Mouse (Mus musculus) heart, embryonic 11.5 days (tissue): ENCODE measurements around the gene Zbtb20. TPM values are rescaled to one million over a fixed set of nuclear protein-coding genes. Genes with fewer than 3 reads are reported as not detected.
A peak's percentile ranks its signal among the peaks of the same experiment; 100 is the strongest.

Experiments
- ATAC-seq: fragments of 200-750 bp; cut with Nextera tagmentation; replicated peaks from 2 replicates; pipeline ENCODE4 v1.8.0; 2017; ENCODE audit warnings: moderate library complexity; ENCODE audit not compliant: insufficient number of reproducible peaks, low FRiP score, low TSS enrichment
- H3K27ac ChIP-seq: fragments of 300-500 bp; sonication (generic); 2 replicates; pipeline ENCODE4 v1.5.1; 2014; ENCODE audit warnings: mild to moderate bottlenecking, low read depth, low read length
- H3K27me3 ChIP-seq: fragments of 300-500 bp; sonication (generic); 2 replicates; pipeline ENCODE4 v1.6.1; 2014; ENCODE audit warnings: mild to moderate bottlenecking, low read length, mixed read lengths; ENCODE audit not compliant: control insufficient read depth, insufficient read depth
- H3K36me3 ChIP-seq: fragments of 300-500 bp; sonication (generic); 2 replicates; pipeline ENCODE4 v1.6.1; 2014; ENCODE audit warnings: mild to moderate bottlenecking, low read length, moderate library complexity, mixed read lengths; ENCODE audit not compliant: control insufficient read depth, insufficient read depth
- H3K4me1 ChIP-seq: fragments of 300-500 bp; sonication (generic); 2 replicates; pipeline ENCODE4 v1.6.1; 2014; ENCODE audit warnings: low read length; ENCODE audit not compliant: control insufficient read depth, insufficient read depth
- H3K4me2 ChIP-seq: fragments of 300-500 bp; sonication (generic); 2 replicates; pipeline ENCODE4 v1.6.1; 2014; ENCODE audit warnings: mild to moderate bottlenecking, moderate library complexity
- H3K4me3 ChIP-seq: fragments of 300-500 bp; sonication (generic); 2 replicates; pipeline ENCODE4 v1.5.1; 2014; ENCODE audit warnings: low read depth, low read length
- H3K9ac ChIP-seq: fragments of 300-500 bp; sonication (generic); 2 replicates; pipeline ENCODE4 v1.6.1; 2014; ENCODE audit warnings: mild to moderate bottlenecking, low read depth, low read length, moderate library complexity
- H3K9me3 ChIP-seq: fragments of 300-500 bp; sonication (generic); replicated peaks from 2 replicates; pipeline ENCODE4 v1.6.1; 2016; ENCODE audit warnings: low read length; ENCODE audit not compliant: control insufficient read depth
- WGBS: fragments of 180-500 bp; shearing (Covaris S2); extraction: QIAGEN DNeasy Blood & Tissue Kit; methylation state at CpG from one replicate; pipeline ENCODE4 v1.1.7; 2014; ENCODE audit not compliant: insufficient replicate concordance; 5-methylcytosine and 5-hydroxymethylcytosine counted together
- polyA plus RNA-seq: library from polyadenylated mRNA; unstranded; fragments of >200 nt; fragmentation: Nextera tagmentation; extraction: Ambion mirVana; gene quantifications from 2 replicates; pipeline ENCODE4 v1.2.1, GENCODE M21; 2014

Gene Zbtb20
- polyA plus RNA-seq, 1 experiment from 2014 or later: 39.0 TPM

GRCm38 (mm10) chr16:43506189-43506751 is 630.6 kb downstream of the Zbtb20 start:
- 22% methylated on average over 9 of the region's 9 CpGs for WGBS

GRCm38 (mm10) chr16:43506771-43507405 is 631.2 kb downstream of the Zbtb20 start:
- no peaks in the 10 kb centered on the region for H3K36me3 ChIP-seq
- no peaks in the 10 kb centered on the region for H3K9me3 ChIP-seq
- peak overlapping the region; percentile 71 for H3K4me2 ChIP-seq
- H3K4me3 ChIP-seq: peak overlapping the region; percentile 16
- no peak for ATAC-seq
- H3K27me3 ChIP-seq: no peaks in the 10 kb centered on the region
- peak overlapping the region; percentile 82 for H3K27ac ChIP-seq
- peak overlapping the region; percentile 62 for H3K9ac ChIP-seq
- WGBS: 24% methylated on average over 10 of the region's 10 CpGs
- H3K4me1 ChIP-seq: peaks cover 12% of the 10 kb centered on the region

More at GRCm38 (mm10) chr16:43506189-43506751, 630.6 kb downstream of the Zbtb20 start:
- ATAC-seq: no peak
- Histone ChIP-seq H3K4me3 (peak overlapping the region; percentile 16), H3K27ac (peak overlapping the region; percentile 82), H3K9ac (peak overlapping the region; percentile 62), H3K4me2 (peak overlapping the region; percentile 71), H3K27me3 (no peaks in the 10 kb centered on the region), H3K4me1 (peaks cover 12% of the 10 kb centered on the region), H3K36me3 (no peaks in the 10 kb centered on the region), H3K9me3 (no peaks in the 10 kb centered on the region)

GRCm38 (mm10) chr16:43508166-43508998 is 632.7 kb downstream of the Zbtb20 start:
- no peak overlapping the region; the same call in 1 of the 2 replicates for H3K4me2 ChIP-seq
- H3K9ac ChIP-seq: 0 out of 2 replicates have a peak overlapping the region, but pooled peaks have one; percentile 39
- ATAC-seq: no peak
- no peak overlapping the region for H3K27ac ChIP-seq
- 70% methylated on average over 9 of the region's 9 CpGs for WGBS
- H3K4me1 ChIP-seq: peaks cover 12% of the 10 kb centered on the region
- H3K9me3 ChIP-seq: no peaks in the 10 kb centered on the region
- no peaks in the 10 kb centered on the region for H3K36me3 ChIP-seq
- no peak overlapping the region for H3K4me3 ChIP-seq
- H3K27me3 ChIP-seq: no peaks in the 10 kb centered on the region

- ATAC-seq: no peak
- Histone ChIP-seq H3K36me3 (no peaks in the 10 kb centered on the region), H3K9me3 (no peaks in the 10 kb centered on the region), H3K4me3 (no peak overlapping the region), H3K9ac (no peak overlapping the region), H3K27me3 (no peaks in the 10 kb centered on the region), H3K27ac (no peak overlapping the region), H3K4me1 (peaks cover 14% of the 10 kb centered on the region), H3K4me2 (no peak overlapping the region)
- WGBS: 52% methylated on average over 5 of the region's 5 CpGs
Observed at GRCm38 (mm10) chr16:43510516-43510915, 634.8 kb downstream of the Zbtb20 start.

GRCm38 (mm10) chr16:43511531-43511930 is 635.9 kb downstream of the Zbtb20 start:
- H3K4me1 ChIP-seq: peaks cover 10% of the 10 kb centered on the region; the same call in 1 of the 2 replicates

GRCm38 (mm10) chr16:43513933-43514332 is 638.3 kb downstream of the Zbtb20 start:
- Histone ChIP-seq H3K4me1 (peaks cover 6% of the 10 kb centered on the region; the same call in 1 of the 2 replicates), H3K4me2 (no peak overlapping the region), H3K9me3 (no peaks in the 10 kb centered on the region), H3K27me3 (no peaks in the 10 kb centered on the region), H3K9ac (no peak overlapping the region), H3K27ac (no peak overlapping the region), H3K4me3 (no peak overlapping the region), H3K36me3 (no peaks in the 10 kb centered on the region)
- WGBS: 49% methylated on average over 5 of the region's 5 CpGs
- no peak for ATAC-seq

More at GRCm38 (mm10) chr16:43511531-43511930, 635.9 kb downstream of the Zbtb20 start:
- ATAC-seq: no peak
- no peaks in the 10 kb centered on the region for H3K27me3 ChIP-seq
- H3K4me2 ChIP-seq: no peak overlapping the region
- no peaks in the 10 kb centered on the region for H3K9me3 ChIP-seq
- H3K36me3 ChIP-seq: no peaks in the 10 kb centered on the region
- H3K9ac ChIP-seq: no peak overlapping the region
- 80% methylated on average over 4 of the region's 4 CpGs for WGBS
- H3K27ac ChIP-seq: no peak overlapping the region
- H3K4me3 ChIP-seq: no peak overlapping the region

- H3K4me2 ChIP-seq: no peak overlapping the region
- 69% methylated on average over 4 of the region's 4 CpGs for WGBS
- peaks cover 6% of the 10 kb centered on the region; the same call in 1 of the 2 replicates for H3K4me1 ChIP-seq
- H3K27ac ChIP-seq: no peak overlapping the region
- H3K36me3 ChIP-seq: no peaks in the 10 kb centered on the region
- no peaks in the 10 kb centered on the region for H3K27me3 ChIP-seq
- ATAC-seq: no peak
- no peak overlapping the region for H3K4me3 ChIP-seq
- no peak overlapping the region for H3K9ac ChIP-seq
- H3K9me3 ChIP-seq: no peaks in the 10 kb centered on the region
Observed at GRCm38 (mm10) chr16:43515538-43515937, 639.9 kb downstream of the Zbtb20 start.

- no peak overlapping the region for H3K9ac ChIP-seq
- no peak for ATAC-seq
- WGBS: 64% methylated on average over 2 of the region's 2 CpGs
Observed at GRCm38 (mm10) chr16:43520274-43520673, 644.6 kb downstream of the Zbtb20 start.

More at GRCm38 (mm10) chr16:43520274-43520673, 644.6 kb downstream of the Zbtb20 start:
- 0 out of 2 replicates have a peak, but pooled peaks cover 2% of the 10 kb centered on the region for H3K4me1 ChIP-seq
- no peaks in the 10 kb centered on the region for H3K9me3 ChIP-seq
- no peak overlapping the region for H3K4me2 ChIP-seq
- H3K27ac ChIP-seq: no peak overlapping the region
- no peaks in the 10 kb centered on the region for H3K27me3 ChIP-seq
- no peak overlapping the region for H3K4me3 ChIP-seq
- no peaks in the 10 kb centered on the region for H3K36me3 ChIP-seq
